Comparison of ENCODE assay signal across 11 mouse cellular contexts in genomic region chr15:103015009-103015399, GRCm38 (mm10). TPM values are rescaled to one million over a fixed set of nuclear protein-coding genes. Genes with fewer than 3 reads are reported as not detected.
DNase-seq lines count a peak whose midpoint lies in the region; ATAC-seq and TF ChIP-seq lines count a peak whose summit lies in the region.
"Had no signal": no experiment of that assay in that cellular context is flagged by ENCODE, and none has a peak within 500 bp of the region (broad histone marks: within the 10 kb centered on the region; RNA-seq: fewer than 3 reads in every experiment).

No protein-coding gene starts in this region.

- intact Hi-C loops in heart, postnatal 25 days (cut with DNase I), result no loop called here

- TF ChIP-seq CTCF in ES-Bruce4 (IDR thresholded peaks at IDR 0.05; ENCODE audit: low read depth, low read length), result no peak
- TF ChIP-seq CTCF in forebrain, postnatal 0 days (IDR thresholded peaks at IDR 0.05; ENCODE audit: low read depth), result no peak

- H3K9me3 ChIP-seq in heart, embryonic 11.5 days (replicated peaks; ENCODE audit: control insufficient read depth, low read length), result no peaks in the 10 kb centered on the region
- H3K9me3 ChIP-seq in ES-Bruce4 (replicated peaks; ENCODE audit: control insufficient read depth, insufficient read depth, low read length, poor library complexity, severe bottlenecking), result no peaks in the 10 kb centered on the region
- no peaks in the 10 kb centered on the region for H3K9me3 ChIP-seq in embryonic facial prominence, embryonic 13.5 days
- no peaks in the 10 kb centered on the region for H3K9me3 ChIP-seq in limb, embryonic 12.5 days
- no peaks in the 10 kb centered on the region for H3K9me3 ChIP-seq in forebrain, postnatal 0 days (ENCODE audit: low read length)

- no peak overlapping the region for H3K9ac ChIP-seq in heart, embryonic 11.5 days (ENCODE audit: low read depth, low read length)
- peak overlapping the region; percentile 36; the same call in 1 of the 2 replicates for H3K9ac ChIP-seq in ES-Bruce4 (ENCODE audit: low read depth, poor library complexity, severe bottlenecking)
- H3K9ac ChIP-seq in embryonic facial prominence, embryonic 13.5 days, result no peak overlapping the region
- H3K9ac ChIP-seq in limb, embryonic 12.5 days (replicated peaks), result peak overlapping the region; percentile 42
- no peak overlapping the region for H3K9ac ChIP-seq in forebrain, postnatal 0 days

- peaks cover 98% of the 10 kb centered on the region for H3K27me3 ChIP-seq in heart, embryonic 11.5 days (ENCODE audit: control insufficient read depth, insufficient read depth, low read length)
- peaks cover 63% of the 10 kb centered on the region for H3K27me3 ChIP-seq in ES-Bruce4 (ENCODE audit: control insufficient read depth, insufficient read depth, low read length, poor library complexity, severe bottlenecking)
- peaks cover 99% of the 10 kb centered on the region for H3K27me3 ChIP-seq in embryonic facial prominence, embryonic 13.5 days
- H3K27me3 ChIP-seq in limb, embryonic 12.5 days, result peaks cover 98% of the 10 kb centered on the region
- H3K27me3 ChIP-seq in forebrain, postnatal 0 days (ENCODE audit: insufficient read depth, low read length), result peaks cover 96% of the 10 kb centered on the region

- H3K27ac ChIP-seq in heart, embryonic 11.5 days (ENCODE audit: low read depth, low read length), result no peak overlapping the region
- H3K27ac ChIP-seq in ES-Bruce4 (ENCODE audit: insufficient read depth, low read length), result no peak overlapping the region
- no peak overlapping the region for H3K27ac ChIP-seq in embryonic facial prominence, embryonic 13.5 days
- peak overlapping the region; percentile 83; the same call in 1 of the 2 replicates for H3K27ac ChIP-seq in limb, embryonic 12.5 days
- H3K27ac ChIP-seq in forebrain, postnatal 0 days (ENCODE audit: low read depth, low read length), result no peak overlapping the region

- 0 out of 2 replicates have a peak, but pooled peaks cover 3% of the 10 kb centered on the region for H3K4me1 ChIP-seq in heart, embryonic 11.5 days (ENCODE audit: control insufficient read depth, insufficient read depth, low read length)
- H3K4me1 ChIP-seq in ES-Bruce4 (ENCODE audit: control insufficient read depth, insufficient read depth, low read length), result peaks cover 8% of the 10 kb centered on the region
- peaks cover 5% of the 10 kb centered on the region for H3K4me1 ChIP-seq in embryonic facial prominence, embryonic 13.5 days
- peaks cover 76% of the 10 kb centered on the region for H3K4me1 ChIP-seq in limb, embryonic 12.5 days (replicated peaks)
- H3K4me1 ChIP-seq in forebrain, postnatal 0 days (ENCODE audit: insufficient read depth), result no peaks in the 10 kb centered on the region

- ATAC-seq in heart, embryonic 11.5 days (replicated peaks; ENCODE audit: insufficient number of reproducible peaks, low FRiP score, low TSS enrichment), result no peak
- no peak for ATAC-seq in embryonic facial prominence, embryonic 13.5 days (ENCODE audit: insufficient number of reproducible peaks, insufficient read depth, low FRiP score, low TSS enrichment, low read depth)
- peak; percentile 29 for ATAC-seq in limb, embryonic 12.5 days (ENCODE audit: insufficient number of reproducible peaks, insufficient read depth, low FRiP score, low TSS enrichment, low read depth)
- no peak for ATAC-seq in forebrain, postnatal 0 days
- ATAC-seq in cerebellum, adult (ENCODE audit: insufficient number of reproducible peaks, low FRiP score, low TSS enrichment), result no peak

- no peaks in the 10 kb centered on the region for H3K36me3 ChIP-seq in heart, embryonic 11.5 days (ENCODE audit: control insufficient read depth, insufficient read depth, low read length)
- no peaks in the 10 kb centered on the region for H3K36me3 ChIP-seq in ES-Bruce4 (ENCODE audit: control insufficient read depth, insufficient read depth, low read length, poor library complexity, severe bottlenecking)
- H3K36me3 ChIP-seq in embryonic facial prominence, embryonic 13.5 days, result no peaks in the 10 kb centered on the region
- no peaks in the 10 kb centered on the region for H3K36me3 ChIP-seq in limb, embryonic 12.5 days
- H3K36me3 ChIP-seq in forebrain, postnatal 0 days (ENCODE audit: insufficient read depth), result no peaks in the 10 kb centered on the region

- under 1% methylated on average over 26 of the region's 28 CpGs for WGBS in heart, embryonic 11.5 days (ENCODE audit: insufficient replicate concordance)
- under 1% methylated on average over 26 of the region's 28 CpGs for WGBS in embryonic facial prominence, embryonic 13.5 days
- under 1% methylated on average over 26 of the region's 28 CpGs for WGBS in limb, embryonic 12.5 days
- 2% methylated on average over 28 of the region's 28 CpGs for WGBS in forebrain, postnatal 0 days

- H3K4me2 ChIP-seq in heart, embryonic 11.5 days, result peak overlapping the region; percentile 44; the same call in 1 of the 2 replicates
- H3K4me2 ChIP-seq in embryonic facial prominence, embryonic 13.5 days, result peak overlapping the region; percentile 18; the same call in 1 of the 2 replicates
- peak overlapping the region; percentile 55 for H3K4me2 ChIP-seq in limb, embryonic 12.5 days
- H3K4me2 ChIP-seq in forebrain, postnatal 0 days (ENCODE audit: low read depth), result no peak overlapping the region

- H3K4me3 ChIP-seq in heart, embryonic 11.5 days (ENCODE audit: low read depth, low read length), result peak overlapping the region; percentile 11; the same call in 1 of the 2 replicates
- peak overlapping the region; percentile 50 for H3K4me3 ChIP-seq in ES-Bruce4 (ENCODE audit: low read depth, low read length)
- H3K4me3 ChIP-seq in embryonic facial prominence, embryonic 13.5 days, result peak overlapping the region; percentile 14
- peak overlapping the region; percentile 34 for H3K4me3 ChIP-seq in limb, embryonic 12.5 days (replicated peaks)
- no peak overlapping the region for H3K4me3 ChIP-seq in forebrain, postnatal 0 days (ENCODE audit: low read depth, low read length)

- no peak for TF ChIP-seq POLR2A in ES-Bruce4 (IDR thresholded peaks at IDR 0.05; ENCODE audit: insufficient read depth, low read length)

- no peak for TF ChIP-seq EP300 in ES-Bruce4 (IDR thresholded peaks at IDR 0.05; ENCODE audit: insufficient read depth, low read depth, low read length)

- DNase-seq in heart, postnatal 25 days (ENCODE audit: low spot score), result no peak
- DNase-seq in layer of hippocampus, postnatal 14 days (ENCODE audit: low spot score in 2 of 2), result no peak
- no peak for DNase-seq in forebrain, postnatal 0 days
- DNase-seq: cerebellum, adult 8-10 months had no signal

RNA-seq across cellular contexts. Expression of gene Hoxc4, which starts 3.7 kb away (rescaled TPM):
- 1.2 and 2.0 TPM in 2 replicates for polyA plus RNA-seq in heart, embryonic 11.5 days (2014; fragmentation: Nextera tagmentation; extraction: Ambion mirVana)
- total RNA-seq in heart, postnatal 25 days (2021), result not detected
- polyA plus RNA-seq in ES-Bruce4 (2011; ENCODE audit: insufficient read depth, insufficient read length, low read depth, missing spikeins), result 0.56 and 0.99 TPM in 2 replicates
- 0.73 and 1.7 TPM in 2 replicates for polyA plus RNA-seq in embryonic facial prominence, embryonic 13.5 days (2015; fragmentation: Nextera tagmentation; extraction: Ambion mirVana)
- 3.8 and 6.7 TPM in 2 replicates for polyA plus RNA-seq in limb, embryonic 12.5 days (2016; fragmentation: Nextera tagmentation; extraction: Ambion mirVana)
- total RNA-seq in layer of hippocampus, postnatal 14 days (2021), result not detected
- total RNA-seq in forebrain, postnatal 0 days (2014; rRNA removed), result not detected in 2 replicates
- polyA plus RNA-seq in forebrain, postnatal 0 days (2015; fragmentation: Nextera tagmentation; extraction: Ambion mirVana), result not detected in 2 replicates
- total RNA-seq: left cerebral cortex, adult 8-10 months had no signal
- polyA plus RNA-seq: frontal cortex, adult 2 months had no signal

RNA-seq across cellular contexts. Expression of gene Hoxc6, which starts 16.9 kb away (rescaled TPM):
- 0.49 and 0.51 TPM in 2 replicates for polyA plus RNA-seq in heart, embryonic 11.5 days (2014; fragmentation: Nextera tagmentation; extraction: Ambion mirVana)
- not detected for total RNA-seq in heart, postnatal 25 days (2021)
- polyA plus RNA-seq in ES-Bruce4 (2011; ENCODE audit: insufficient read depth, insufficient read length, low read depth, missing spikeins), result 1.3 TPM in 1 of 2 replicates, not detected in the other
- polyA plus RNA-seq in embryonic facial prominence, embryonic 13.5 days (2015; fragmentation: Nextera tagmentation; extraction: Ambion mirVana), result not detected in 2 replicates
- 3.9 and 4.4 TPM in 2 replicates for polyA plus RNA-seq in limb, embryonic 12.5 days (2016; fragmentation: Nextera tagmentation; extraction: Ambion mirVana)
- not detected for total RNA-seq in layer of hippocampus, postnatal 14 days (2021)
- not detected in 2 replicates for total RNA-seq in forebrain, postnatal 0 days (2014; rRNA removed)
- not detected in 2 replicates for polyA plus RNA-seq in forebrain, postnatal 0 days (2015; fragmentation: Nextera tagmentation; extraction: Ambion mirVana)
- total RNA-seq: left cerebral cortex, adult 8-10 months had no signal
- polyA plus RNA-seq: frontal cortex, adult 2 months had no signal

RNA-seq across cellular contexts. Expression of gene Hoxc8, which starts 24.6 kb away (rescaled TPM):
- 0.11 and 0.20 TPM in 2 replicates for polyA plus RNA-seq in heart, embryonic 11.5 days (2014; fragmentation: Nextera tagmentation; extraction: Ambion mirVana)
- not detected for total RNA-seq in heart, postnatal 25 days (2021)
- 0.40 and 0.45 TPM in 2 replicates for polyA plus RNA-seq in ES-Bruce4 (2011; ENCODE audit: insufficient read depth, insufficient read length, low read depth, missing spikeins)
- polyA plus RNA-seq in embryonic facial prominence, embryonic 13.5 days (2015; fragmentation: Nextera tagmentation; extraction: Ambion mirVana), result not detected in 2 replicates
- polyA plus RNA-seq in limb, embryonic 12.5 days (2016; fragmentation: Nextera tagmentation; extraction: Ambion mirVana), result 3.9 and 4.0 TPM in 2 replicates
- total RNA-seq in layer of hippocampus, postnatal 14 days (2021), result not detected
- total RNA-seq in forebrain, postnatal 0 days (2014; rRNA removed), result not detected in 2 replicates
- not detected in 2 replicates for polyA plus RNA-seq in forebrain, postnatal 0 days (2015; fragmentation: Nextera tagmentation; extraction: Ambion mirVana)
- total RNA-seq: left cerebral cortex, adult 8-10 months had no signal
- polyA plus RNA-seq: frontal cortex, adult 2 months had no signal

RNA-seq across cellular contexts. Expression of gene Hoxc9, which starts 38.8 kb away (rescaled TPM):
- not detected in 2 replicates for polyA plus RNA-seq in heart, embryonic 11.5 days (2014; fragmentation: Nextera tagmentation; extraction: Ambion mirVana)
- total RNA-seq in heart, postnatal 25 days (2021), result not detected
- polyA plus RNA-seq in ES-Bruce4 (2011; ENCODE audit: insufficient read depth, insufficient read length, low read depth, missing spikeins), result not detected in 2 replicates
- polyA plus RNA-seq in embryonic facial prominence, embryonic 13.5 days (2015; fragmentation: Nextera tagmentation; extraction: Ambion mirVana), result not detected in 2 replicates
- polyA plus RNA-seq in limb, embryonic 12.5 days (2016; fragmentation: Nextera tagmentation; extraction: Ambion mirVana), result 3.6 TPM in 2 replicates
- not detected for total RNA-seq in layer of hippocampus, postnatal 14 days (2021)
- not detected in 2 replicates for total RNA-seq in forebrain, postnatal 0 days (2014; rRNA removed)
- polyA plus RNA-seq in forebrain, postnatal 0 days (2015; fragmentation: Nextera tagmentation; extraction: Ambion mirVana), result not detected in 2 replicates
- total RNA-seq: left cerebral cortex, adult 8-10 months had no signal
- polyA plus RNA-seq: frontal cortex, adult 2 months had no signal

RNA-seq across cellular contexts. Expression of gene Hoxc5, which starts 47.8 kb away (rescaled TPM):
- 1.7 TPM in 2 replicates for polyA plus RNA-seq in heart, embryonic 11.5 days (2014; fragmentation: Nextera tagmentation; extraction: Ambion mirVana)
- total RNA-seq in heart, postnatal 25 days (2021), result not detected
- not detected in 2 replicates for polyA plus RNA-seq in ES-Bruce4 (2011; ENCODE audit: insufficient read depth, insufficient read length, low read depth, missing spikeins)
- 1.1 and 1.8 TPM in 2 replicates for polyA plus RNA-seq in embryonic facial prominence, embryonic 13.5 days (2015; fragmentation: Nextera tagmentation; extraction: Ambion mirVana)
- polyA plus RNA-seq in limb, embryonic 12.5 days (2016; fragmentation: Nextera tagmentation; extraction: Ambion mirVana), result 6.3 and 12.2 TPM in 2 replicates
- total RNA-seq in layer of hippocampus, postnatal 14 days (2021), result not detected
- not detected in 2 replicates for total RNA-seq in forebrain, postnatal 0 days (2014; rRNA removed)
- polyA plus RNA-seq in forebrain, postnatal 0 days (2015; fragmentation: Nextera tagmentation; extraction: Ambion mirVana), result not detected in 2 replicates
- total RNA-seq: left cerebral cortex, adult 8-10 months had no signal
- polyA plus RNA-seq: frontal cortex, adult 2 months had no signal

Comparison
In these comparisons a context has a peak if more than half of its experiments do, and no peak if none do; other contexts are left out.
1. H3K9ac ChIP-seq: peak in ES-Bruce4 (single experiment) and limb, embryonic 12.5 days (single experiment); none in heart, embryonic 11.5 days (single experiment), embryonic facial prominence, embryonic 13.5 days (single experiment) and forebrain, postnatal 0 days (single experiment).